27 mouse cellular contexts compared by ENCODE assay signal in genomic region chr9:115893131-115893530, GRCm38 (mm10). TPM values are rescaled to one million over a fixed set of nuclear protein-coding genes. Genes with fewer than 3 reads are reported as not detected.
A peak's percentile ranks its signal among the peaks of the same experiment; 100 is the strongest.
DNase-seq lines count a peak whose midpoint lies in the region; ATAC-seq and TF ChIP-seq lines count a peak whose summit lies in the region.
"Had no signal": no experiment of that assay in that cellular context is flagged by ENCODE, and none has a peak within 500 bp of the region (broad histone marks: within the 10 kb centered on the region; RNA-seq: fewer than 3 reads in every experiment).

No protein-coding gene starts in this region.

- no peaks in the 10 kb centered on the region for H3K36me3 ChIP-seq in hindbrain, postnatal 0 days (ENCODE audit: insufficient read depth, low read length)
- H3K36me3 ChIP-seq in hindbrain, embryonic 14.5 days (replicated peaks; ENCODE audit: control insufficient read depth, insufficient read depth), result no peaks in the 10 kb centered on the region
- H3K36me3 ChIP-seq: embryonic facial prominence, embryonic 13.5 days; forebrain, embryonic 12.5 days; forebrain, embryonic 15.5 days; heart, embryonic 12.5 days; heart, embryonic 15.5 days; hindbrain, embryonic 10.5 days; hindbrain, embryonic 13.5 days had no signal

- H3K4me1 ChIP-seq in hindbrain, postnatal 0 days (ENCODE audit: insufficient read depth, low read length), result no peaks in the 10 kb centered on the region
- no peaks in the 10 kb centered on the region for H3K4me1 ChIP-seq in hindbrain, embryonic 14.5 days (replicated peaks; ENCODE audit: control insufficient read depth, insufficient read depth, low read length)
- H3K4me1 ChIP-seq: embryonic facial prominence, embryonic 13.5 days; forebrain, embryonic 12.5 days; forebrain, embryonic 15.5 days; hindbrain, embryonic 10.5 days; hindbrain, embryonic 13.5 days had no signal

- no peaks in the 10 kb centered on the region for H3K27me3 ChIP-seq in hindbrain, postnatal 0 days (ENCODE audit: insufficient read depth, low read length)
- no peaks in the 10 kb centered on the region for H3K27me3 ChIP-seq in hindbrain, embryonic 14.5 days (ENCODE audit: control insufficient read depth, insufficient read depth, low read length)
- H3K27me3 ChIP-seq: embryonic facial prominence, embryonic 13.5 days; forebrain, embryonic 12.5 days; forebrain, embryonic 15.5 days; heart, embryonic 12.5 days; heart, embryonic 15.5 days; hindbrain, embryonic 13.5 days had no signal

- H3K9me3 ChIP-seq in hindbrain, postnatal 0 days (ENCODE audit: low read length), result no peaks in the 10 kb centered on the region
- H3K9me3 ChIP-seq in hindbrain, embryonic 14.5 days (ENCODE audit: control insufficient read depth, low read length), result peaks cover 7% of the 10 kb centered on the region; the same call in 1 of the 2 replicates
- H3K9me3 ChIP-seq: forebrain, embryonic 12.5 days; heart, embryonic 15.5 days; hindbrain, embryonic 10.5 days had no signal

- 64% methylated on average over 4 of the region's 4 CpGs for WGBS in hindbrain, postnatal 0 days
- WGBS in hindbrain, embryonic 14.5 days, result 70% methylated on average over 4 of the region's 4 CpGs

- peak; percentile 45 for DNase-seq in heart, adult 11 months
- no peak for DNase-seq in heart, postnatal 36 days
- peak; percentile 46 for DNase-seq in hindbrain, postnatal 0 days (ENCODE audit: low spot score)
- no peak for DNase-seq in hindbrain, embryonic 14.5 days (ENCODE audit: low spot score)
- peak; percentile 54 for DNase-seq in retina, postnatal 1 day
- no peak for DNase-seq in retina, embryonic 14.5 days (ENCODE audit: low spot score)
- DNase-seq in thymus, postnatal 10 days (ENCODE audit: low spot score in 2 of 2), result no peak
- DNase-seq: adrenal gland, adult 8-10 months; adrenal gland, postnatal 25 days; cerebellum, adult 18-20 months; cerebellum, adult 9-10 months; cerebellum, postnatal 25 days; gastrocnemius, postnatal 25 days; heart, adult 2 months; heart, postnatal 14 days; kidney, adult 2 months had no signal

- TF ChIP-seq CTCF in hindbrain, postnatal 0 days (IDR thresholded peaks at IDR 0.05; ENCODE audit: low read depth), result no peak

- H3K27ac ChIP-seq in hindbrain, postnatal 0 days, result no peak overlapping the region
- no peak overlapping the region for H3K27ac ChIP-seq in hindbrain, embryonic 14.5 days
- H3K27ac ChIP-seq: embryonic facial prominence, embryonic 13.5 days; forebrain, embryonic 12.5 days; forebrain, embryonic 15.5 days; heart, adult 2 months; heart, embryonic 15.5 days; hindbrain, embryonic 10.5 days; hindbrain, embryonic 13.5 days had no signal

- ATAC-seq in hindbrain, postnatal 0 days, result 0 out of 2 replicates have a peak, but pooled peaks have one; percentile 55
- ATAC-seq in hindbrain, embryonic 14.5 days (ENCODE audit: low FRiP score), result no peak
- ATAC-seq: activated CD4-positive, CD25-positive, alpha-beta regulatory T cell, adult 4 months; CD4-positive, CD25-positive, alpha-beta regulatory T cell, adult 4 months; forebrain, embryonic 15.5 days had no signal

- H3K4me3 ChIP-seq in hindbrain, postnatal 0 days (ENCODE audit: low read length), result no peak overlapping the region
- H3K4me3 ChIP-seq in hindbrain, embryonic 14.5 days (replicated peaks; ENCODE audit: low read length), result no peak overlapping the region
- H3K4me3 ChIP-seq: embryonic facial prominence, embryonic 13.5 days; erythroblast, embryonic 14.5 days; forebrain, embryonic 12.5 days; forebrain, embryonic 15.5 days; heart, adult 2 months; heart, embryonic 12.5 days; heart, embryonic 15.5 days; hindbrain, embryonic 10.5 days; hindbrain, embryonic 13.5 days had no signal

- H3K4me2 ChIP-seq in hindbrain, postnatal 0 days (ENCODE audit: low read depth, low read length), result no peak overlapping the region
- no peak overlapping the region for H3K4me2 ChIP-seq in hindbrain, embryonic 14.5 days (replicated peaks)
- H3K4me2 ChIP-seq: embryonic facial prominence, embryonic 13.5 days; forebrain, embryonic 12.5 days; forebrain, embryonic 15.5 days; heart, embryonic 12.5 days; heart, embryonic 15.5 days; hindbrain, embryonic 13.5 days had no signal

- intact Hi-C loops in heart, postnatal 36 days (cut with DNase I), result no loop called here

- H3K9ac ChIP-seq in hindbrain, postnatal 0 days (replicated peaks; ENCODE audit: low read length), result no peak overlapping the region
- no peak overlapping the region for H3K9ac ChIP-seq in hindbrain, embryonic 14.5 days
- H3K9ac ChIP-seq: embryonic facial prominence, embryonic 13.5 days; forebrain, embryonic 12.5 days; forebrain, embryonic 15.5 days; heart, embryonic 12.5 days; heart, embryonic 15.5 days; hindbrain, embryonic 13.5 days had no signal

RNA-seq across cellular contexts. Expression of gene Gadl1, which starts 16.1 kb away (rescaled TPM):
- total RNA-seq in heart, postnatal 36 days (2021), result not detected
- total RNA-seq in hindbrain, postnatal 0 days (2014; rRNA removed), result not detected in 2 replicates
- polyA plus RNA-seq in hindbrain, postnatal 0 days (2015; fragmentation: Nextera tagmentation; extraction: Ambion mirVana), result 0.24 and 0.25 TPM in 2 replicates
- polyA plus RNA-seq in hindbrain, embryonic 14.5 days (2014; fragmentation: Nextera tagmentation; extraction: Ambion mirVana), result 0.16 and 0.23 TPM in 2 replicates
- total RNA-seq: heart, adult 2 months had no signal
- polyA plus RNA-seq: CD4-positive, CD25-positive, alpha-beta regulatory T cell, adult 4 months; erythroblast, embryonic 14.5 days; gonadal fat pad, adult 2 months; kidney, adult 2 months had no signal

Comparison
In these comparisons a context has a peak if more than half of its experiments do, and no peak if none do; other contexts are left out.
1. DNase-seq: peak in heart, adult 11 months (single experiment), hindbrain, postnatal 0 days (single experiment) and retina, postnatal 1 day (single experiment); none in heart, postnatal 36 days (0 of 2), hindbrain, embryonic 14.5 days (single experiment), retina, embryonic 14.5 days (single experiment) and thymus, postnatal 10 days (0 of 2).